Comparison of ENCODE assay signal across 9 mouse cellular contexts in genomic region chr5:135015497-135015896, GRCm38 (mm10). TPM values are rescaled to one million over a fixed set of nuclear protein-coding genes. Genes with fewer than 3 reads are reported as not detected.
DNase-seq lines count a peak whose midpoint lies in the region; ATAC-seq and TF ChIP-seq lines count a peak whose summit lies in the region.
"Had no signal": no experiment of that assay in that cellular context is flagged by ENCODE, and none has a peak within 500 bp of the region (broad histone marks: within the 10 kb centered on the region; RNA-seq: fewer than 3 reads in every experiment).

No protein-coding gene starts in this region.

- TF ChIP-seq EP300 in ES-Bruce4 (IDR thresholded peaks at IDR 0.05; ENCODE audit: insufficient read depth, low read depth, low read length), result no peak

- H3K4me1 ChIP-seq in ES-Bruce4 (ENCODE audit: control insufficient read depth, insufficient read depth, low read length), result peaks cover 6% of the 10 kb centered on the region
- H3K4me1 ChIP-seq in bone marrow, adult 2 months (ENCODE audit: control insufficient read depth, insufficient read depth, low read length), result peaks cover 4% of the 10 kb centered on the region
- H3K4me1 ChIP-seq in embryonic fibroblast, embryonic 13.5 days (ENCODE audit: control insufficient read depth, insufficient read depth, low read length), result no peaks in the 10 kb centered on the region; the same call in 1 of the 2 replicates
- peaks cover 30% of the 10 kb centered on the region for H3K4me1 ChIP-seq in heart, embryonic 12.5 days (replicated peaks)

- H3K4me2 ChIP-seq in heart, embryonic 12.5 days, result no peak overlapping the region
- H3K4me2 ChIP-seq: heart, embryonic 15.5 days had no signal

- peak; percentile 99 for TF ChIP-seq CTCF in ES-Bruce4 (IDR thresholded peaks at IDR 0.05; ENCODE audit: low read depth, low read length)
- TF ChIP-seq CTCF in bone marrow, adult 2 months (IDR thresholded peaks at IDR 0.05; ENCODE audit: control insufficient read depth, insufficient read depth, low read length), result peak; percentile 94
- TF ChIP-seq CTCF in embryonic fibroblast, embryonic 13.5 days (IDR thresholded peaks at IDR 0.05; ENCODE audit: borderline replicate concordance, insufficient read depth, low read length), result peak; percentile 94

- TF ChIP-seq POLR2A in ES-Bruce4 (IDR thresholded peaks at IDR 0.05; ENCODE audit: insufficient read depth, low read length), result no peak
- TF ChIP-seq POLR2A in bone marrow, adult 2 months (IDR thresholded peaks at IDR 0.05; ENCODE audit: borderline replicate concordance, control insufficient read depth, low read depth, low read length), result no peak
- no peak for TF ChIP-seq POLR2A in embryonic fibroblast, embryonic 13.5 days (IDR thresholded peaks at IDR 0.05; ENCODE audit: low read depth, low read length)

- no peaks in the 10 kb centered on the region for H3K9me3 ChIP-seq in ES-Bruce4 (replicated peaks; ENCODE audit: control insufficient read depth, insufficient read depth, low read length, poor library complexity, severe bottlenecking)
- no peaks in the 10 kb centered on the region for H3K9me3 ChIP-seq in heart, embryonic 12.5 days (replicated peaks)
- H3K9me3 ChIP-seq: heart, embryonic 15.5 days had no signal

- 0 out of 2 replicates have a peak, but pooled peaks cover 2% of the 10 kb centered on the region for H3K36me3 ChIP-seq in ES-Bruce4 (ENCODE audit: control insufficient read depth, insufficient read depth, low read length, poor library complexity, severe bottlenecking)
- peaks cover 4% of the 10 kb centered on the region; the same call in 1 of the 2 replicates for H3K36me3 ChIP-seq in heart, embryonic 12.5 days
- H3K36me3 ChIP-seq: heart, embryonic 15.5 days had no signal

- DNase-seq in layer of hippocampus, adult 9-10 months (ENCODE audit: low spot score), result peak; percentile 88
- DNase-seq in lung, postnatal 25 days (ENCODE audit: low spot score), result peak; percentile 86
- DNase-seq in right cerebral cortex, postnatal 36 days (ENCODE audit: low spot score in 2 of 2), result peak; percentile 75 to 82
- DNase-seq in urinary bladder, postnatal 36 days (ENCODE audit: low spot score in 2 of 2), result peak; percentile 69 to 82

- no peak overlapping the region for H3K9ac ChIP-seq in ES-Bruce4 (ENCODE audit: low read depth, poor library complexity, severe bottlenecking)
- no peak overlapping the region for H3K9ac ChIP-seq in heart, embryonic 12.5 days
- H3K9ac ChIP-seq: heart, embryonic 15.5 days had no signal

- H3K27me3 ChIP-seq in ES-Bruce4 (ENCODE audit: control insufficient read depth, insufficient read depth, low read length, poor library complexity, severe bottlenecking), result no peaks in the 10 kb centered on the region
- no peaks in the 10 kb centered on the region for H3K27me3 ChIP-seq in heart, embryonic 12.5 days (replicated peaks)
- H3K27me3 ChIP-seq: heart, embryonic 15.5 days had no signal

- H3K27ac ChIP-seq in ES-Bruce4 (ENCODE audit: insufficient read depth, low read length), result no peak overlapping the region
- H3K27ac ChIP-seq in bone marrow, adult 2 months (ENCODE audit: control insufficient read depth, insufficient read depth, low read depth, low read length, poor library complexity), result no peak overlapping the region
- no peak overlapping the region for H3K27ac ChIP-seq in embryonic fibroblast, embryonic 13.5 days (ENCODE audit: insufficient read depth, low read length)
- no peak overlapping the region for H3K27ac ChIP-seq in heart, embryonic 12.5 days (ENCODE audit: poor library complexity, severe bottlenecking)
- H3K27ac ChIP-seq: heart, embryonic 15.5 days had no signal

- 13% methylated on average over 7 of the region's 7 CpGs for WGBS in bone marrow, adult 2 months
- WGBS in heart, embryonic 12.5 days, result 11% methylated on average over 7 of the region's 7 CpGs

- H3K4me3 ChIP-seq in ES-Bruce4 (ENCODE audit: low read depth, low read length), result no peak overlapping the region
- no peak overlapping the region for H3K4me3 ChIP-seq in bone marrow, adult 2 months (replicated peaks; ENCODE audit: control insufficient read depth, low read depth, low read length)
- no peak overlapping the region for H3K4me3 ChIP-seq in embryonic fibroblast, embryonic 13.5 days (ENCODE audit: insufficient read depth, low read length)
- no peak overlapping the region for H3K4me3 ChIP-seq in heart, embryonic 12.5 days
- H3K4me3 ChIP-seq: heart, embryonic 15.5 days had no signal

- ATAC-seq in heart, embryonic 12.5 days (ENCODE audit: insufficient number of reproducible peaks, low FRiP score), result 0 out of 2 replicates have a peak, but pooled peaks have one; percentile 19

RNA-seq across cellular contexts. Expression of gene Abhd11, which starts 6.5 kb away (rescaled TPM):
- polyA plus RNA-seq in ES-Bruce4 (2011; ENCODE audit: insufficient read depth, insufficient read length, low read depth, missing spikeins), result 45.8 and 48.4 TPM in 2 replicates
- polyA plus RNA-seq in bone marrow, adult 2 months (2011; ENCODE audit: insufficient read depth, insufficient read length, low replicate concordance, missing spikeins), result 27.7 and 39.7 TPM in 2 replicates
- 19.1 and 20.7 TPM in 2 replicates for polyA plus RNA-seq in embryonic fibroblast, embryonic 13.5 days (2011; ENCODE audit: insufficient read length, low read depth, missing spikeins)
- polyA plus RNA-seq in heart, embryonic 12.5 days (2016; fragmentation: Nextera tagmentation; extraction: Ambion mirVana), result 58.1 and 58.3 TPM in 2 replicates

RNA-seq across cellular contexts. Expression of gene Stx1a, which starts 7.8 kb away (rescaled TPM):
- 9.3 and 10.5 TPM in 2 replicates for polyA plus RNA-seq in ES-Bruce4 (2011; ENCODE audit: insufficient read depth, insufficient read length, low read depth, missing spikeins)
- 2.0 and 2.9 TPM in 2 replicates for polyA plus RNA-seq in bone marrow, adult 2 months (2011; ENCODE audit: insufficient read depth, insufficient read length, low replicate concordance, missing spikeins)
- polyA plus RNA-seq in embryonic fibroblast, embryonic 13.5 days (2011; ENCODE audit: insufficient read length, low read depth, missing spikeins), result 6.9 and 10.2 TPM in 2 replicates
- polyA plus RNA-seq in heart, embryonic 12.5 days (2016; fragmentation: Nextera tagmentation; extraction: Ambion mirVana), result 12.1 and 13.3 TPM in 2 replicates

RNA-seq across cellular contexts. Expression of gene Cldn3, which starts 29.5 kb away (rescaled TPM):
- 22.4 and 26.3 TPM in 2 replicates for polyA plus RNA-seq in ES-Bruce4 (2011; ENCODE audit: insufficient read depth, insufficient read length, low read depth, missing spikeins)
- polyA plus RNA-seq in bone marrow, adult 2 months (2011; ENCODE audit: insufficient read depth, insufficient read length, low replicate concordance, missing spikeins), result not detected in 2 replicates
- polyA plus RNA-seq in embryonic fibroblast, embryonic 13.5 days (2011; ENCODE audit: insufficient read length, low read depth, missing spikeins), result not detected in 2 replicates
- polyA plus RNA-seq in heart, embryonic 12.5 days (2016; fragmentation: Nextera tagmentation; extraction: Ambion mirVana), result 2.5 and 3.2 TPM in 2 replicates

RNA-seq across cellular contexts. Expression of gene Dnajc30, which starts 48.5 kb away (rescaled TPM):
- polyA plus RNA-seq in ES-Bruce4 (2011; ENCODE audit: insufficient read depth, insufficient read length, low read depth, missing spikeins), result 7.9 and 8.0 TPM in 2 replicates
- 16.0 and 18.8 TPM in 2 replicates for polyA plus RNA-seq in bone marrow, adult 2 months (2011; ENCODE audit: insufficient read depth, insufficient read length, low replicate concordance, missing spikeins)
- polyA plus RNA-seq in embryonic fibroblast, embryonic 13.5 days (2011; ENCODE audit: insufficient read length, low read depth, missing spikeins), result 15.2 and 18.1 TPM in 2 replicates
- 25.0 and 28.4 TPM in 2 replicates for polyA plus RNA-seq in heart, embryonic 12.5 days (2016; fragmentation: Nextera tagmentation; extraction: Ambion mirVana)

RNA-seq across cellular contexts. Expression of gene Bud23, which starts 49.3 kb away (rescaled TPM):
- 71.1 and 102 TPM in 2 replicates for polyA plus RNA-seq in ES-Bruce4 (2011; ENCODE audit: insufficient read depth, insufficient read length, low read depth, missing spikeins)
- polyA plus RNA-seq in bone marrow, adult 2 months (2011; ENCODE audit: insufficient read depth, insufficient read length, low replicate concordance, missing spikeins), result 34.4 and 44.1 TPM in 2 replicates
- polyA plus RNA-seq in embryonic fibroblast, embryonic 13.5 days (2011; ENCODE audit: insufficient read length, low read depth, missing spikeins), result 38.0 and 49.6 TPM in 2 replicates
- 63.6 and 68.5 TPM in 2 replicates for polyA plus RNA-seq in heart, embryonic 12.5 days (2016; fragmentation: Nextera tagmentation; extraction: Ambion mirVana)
